Mouse (Mus musculus) kidney, postnatal 0 days (tissue): Measurements from ENCODE around the gene Nphp3. TPM values are rescaled to one million over a fixed set of nuclear protein-coding genes. Genes with fewer than 3 reads are reported as not detected.
A peak's percentile ranks its signal among the peaks of the same experiment; 100 is the strongest.

Source experiments
- ATAC-seq: fragments of 200-750 bp; cut with Nextera tagmentation; replicated peaks from 2 replicates; pipeline ENCODE4 v1.8.0; 2017; ENCODE audit warnings: low read depth, moderate number of reproducible peaks, moderate TSS enrichment, moderate library complexity; ENCODE audit not compliant: low FRiP score
- DNase-seq: peaks from one replicate; pipeline ENCODE4 v3.0.0-alpha.2; 2016; ENCODE audit warnings: low spot score
- H3K27ac ChIP-seq: fragments of 300-500 bp; sonication (generic); 2 replicates; pipeline ENCODE4 v1.5.1; 2014; ENCODE audit warnings: mild to moderate bottlenecking
- H3K27me3 ChIP-seq: fragments of 300-500 bp; sonication (generic); 2 replicates; pipeline ENCODE4 v1.6.1; 2014; ENCODE audit warnings: low read length, mixed read lengths; ENCODE audit not compliant: insufficient read depth
- H3K36me3 ChIP-seq: fragments of 300-500 bp; sonication (generic); 2 replicates; pipeline ENCODE4 v1.6.1; 2014; ENCODE audit warnings: low read length, mixed read lengths; ENCODE audit not compliant: insufficient read depth
- H3K4me1 ChIP-seq: fragments of 300-500 bp; sonication (generic); replicated peaks from 2 replicates; pipeline ENCODE4 v1.6.1; 2014; ENCODE audit warnings: antibody characterized with exemption, low read length, mixed read lengths; ENCODE audit not compliant: insufficient read depth
- H3K4me2 ChIP-seq: fragments of 300-500 bp; sonication (generic); 2 replicates; pipeline ENCODE4 v1.6.1; 2014; ENCODE audit warnings: mild to moderate bottlenecking, low read length, moderate library complexity, mixed read lengths
- H3K4me3 ChIP-seq: fragments of 300-500 bp; sonication (generic); replicated peaks from 2 replicates; pipeline ENCODE4 v1.5.1; 2014; ENCODE audit warnings: low read depth, low read length
- H3K9ac ChIP-seq: fragments of 300-500 bp; sonication (generic); 2 replicates; pipeline ENCODE4 v1.6.1; 2014; ENCODE audit warnings: low read depth, low read length
- H3K9me3 ChIP-seq: fragments of 300-500 bp; sonication (generic); replicated peaks from 2 replicates; pipeline ENCODE4 v1.6.1; 2016; ENCODE audit warnings: low read length, inconsistent platforms, mixed read lengths
- CTCF ChIP-seq: IDR thresholded peaks from 2 replicates; pipeline ENCODE4 v1.5.1; 2016; ENCODE audit warnings: antibody characterized with exemption, low read depth, mild to moderate bottlenecking, moderate library complexity
- WGBS: fragments of 180-500 bp; shearing (Covaris S2); extraction: QIAGEN DNeasy Blood & Tissue Kit; methylation state at CpG from one replicate; pipeline ENCODE4 v1.1.7; 2014; 5-methylcytosine and 5-hydroxymethylcytosine counted together
- polyA plus RNA-seq: library from polyadenylated mRNA; unstranded; fragments of >200 nt; fragmentation: Nextera tagmentation; extraction: Ambion mirVana; gene quantifications from 2 replicates; pipeline ENCODE4 v1.2.1, GENCODE M21; 2015

Gene Nphp3
- polyA plus RNA-seq, 1 experiment from 2014 or later: 3.4 TPM

DNA sequence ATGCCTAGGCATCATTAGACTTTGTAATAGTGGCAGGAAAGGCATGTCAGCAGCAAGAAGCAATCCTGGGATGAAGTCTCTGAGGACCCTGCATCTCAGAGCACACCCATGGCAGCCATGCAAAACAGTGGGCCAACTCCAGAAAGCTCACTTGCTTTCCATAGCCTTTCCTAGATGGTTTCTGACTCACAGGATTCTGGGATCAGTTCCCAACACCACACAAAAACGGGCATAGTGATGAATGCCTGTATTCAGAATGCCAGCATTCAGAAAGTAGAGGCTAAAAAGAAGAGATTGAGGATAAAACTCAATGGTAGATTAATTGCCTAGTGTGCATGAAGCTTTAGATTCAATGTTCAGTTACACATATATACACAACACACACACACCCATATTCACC is 12.2 kb downstream of the Nphp3 start:
- DNase-seq (no peak), ATAC-seq (no peak)
- Histone ChIP-seq H3K4me2 (no peak overlapping the region), H3K36me3 (peaks cover 17% of the 10 kb centered on the region), H3K27ac (no peak overlapping the region), H3K4me3 (no peak overlapping the region), H3K9me3 (no peaks in the 10 kb centered on the region), H3K27me3 (no peaks in the 10 kb centered on the region), H3K4me1 (no peaks in the 10 kb centered on the region), H3K9ac (no peak overlapping the region)
- 75% methylated on average over 1 of the region's 1 CpGs for WGBS
- no peak for TF ChIP-seq CTCF

DNA sequence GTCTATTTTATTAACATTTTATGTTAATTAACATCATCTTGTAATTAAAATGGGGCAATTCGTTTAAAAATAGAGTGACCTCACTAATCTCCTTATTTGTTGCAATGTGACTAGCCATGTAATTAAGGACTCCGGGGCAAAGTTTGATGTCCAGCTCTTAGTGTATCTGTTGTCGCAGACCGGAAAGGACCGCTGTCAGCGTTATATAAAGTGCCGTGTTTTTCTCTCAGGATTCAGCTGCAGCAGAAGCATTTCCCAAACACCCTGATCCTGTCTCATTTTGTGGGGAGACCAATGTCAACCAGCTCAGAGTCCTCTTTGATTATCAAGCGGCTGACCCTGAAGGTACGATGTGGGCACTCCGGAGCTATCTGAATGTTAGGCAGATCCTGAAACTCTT is 18.7 kb downstream of the Nphp3 start:
- ATAC-seq: no peak
- no peak overlapping the region for H3K27ac ChIP-seq
- no peak overlapping the region for H3K4me3 ChIP-seq
- H3K9ac ChIP-seq: no peak overlapping the region
- no peaks in the 10 kb centered on the region for H3K9me3 ChIP-seq
- no peaks in the 10 kb centered on the region for H3K27me3 ChIP-seq
- peaks cover 28% of the 10 kb centered on the region for H3K36me3 ChIP-seq
- no peaks in the 10 kb centered on the region for H3K4me1 ChIP-seq
- no peak for DNase-seq
- 93% methylated on average over 10 of the region's 10 CpGs for WGBS
- TF ChIP-seq CTCF: no peak
- no peak overlapping the region for H3K4me2 ChIP-seq

- DNase-seq (no peak), ATAC-seq (no peak)
- H3K9ac ChIP-seq: no peak overlapping the region
- WGBS: 98% methylated on average over 8 of the region's 8 CpGs
- no peak for TF ChIP-seq CTCF
- no peak overlapping the region for H3K27ac ChIP-seq
- H3K9me3 ChIP-seq: no peaks in the 10 kb centered on the region
- H3K4me1 ChIP-seq: no peaks in the 10 kb centered on the region
- H3K4me3 ChIP-seq: no peak overlapping the region
- no peaks in the 10 kb centered on the region for H3K27me3 ChIP-seq
- no peak overlapping the region for H3K4me2 ChIP-seq
- peaks cover 19% of the 10 kb centered on the region for H3K36me3 ChIP-seq
Observed at GRCm38 (mm10) chr9:104027186-104027585, 24.8 kb downstream of the Nphp3 start.

DNA sequence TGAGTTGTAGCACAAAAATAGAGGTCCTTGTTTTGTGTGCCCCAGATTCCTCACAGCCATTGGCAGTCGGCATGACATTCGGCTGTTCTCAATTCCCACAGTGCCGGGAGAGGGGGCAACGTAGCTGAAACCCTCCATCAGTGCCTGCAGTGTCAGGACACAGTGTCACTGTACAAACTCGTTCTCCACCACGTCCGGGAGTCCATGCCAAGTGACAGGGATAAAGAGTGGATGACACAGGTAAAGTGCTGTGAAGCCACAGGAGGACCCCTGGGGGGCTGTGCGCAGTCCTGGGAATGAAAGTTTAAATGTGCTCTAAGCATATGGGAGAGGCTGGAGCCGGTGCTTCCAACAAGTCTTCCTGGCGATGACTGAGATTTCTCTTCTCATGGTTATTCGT is 27.5 kb downstream of the Nphp3 start:
- TF ChIP-seq CTCF: no peak
- Histone ChIP-seq H3K9me3 (no peaks in the 10 kb centered on the region), H3K4me2 (no peak overlapping the region), H3K9ac (no peak overlapping the region), H3K27me3 (no peaks in the 10 kb centered on the region), H3K36me3 (peaks cover 17% of the 10 kb centered on the region), H3K27ac (no peak overlapping the region), H3K4me1 (no peaks in the 10 kb centered on the region), H3K4me3 (no peak overlapping the region)
- DNase-seq: no peak
- ATAC-seq: no peak
- 85% methylated on average over 11 of the region's 11 CpGs for WGBS

DNA sequence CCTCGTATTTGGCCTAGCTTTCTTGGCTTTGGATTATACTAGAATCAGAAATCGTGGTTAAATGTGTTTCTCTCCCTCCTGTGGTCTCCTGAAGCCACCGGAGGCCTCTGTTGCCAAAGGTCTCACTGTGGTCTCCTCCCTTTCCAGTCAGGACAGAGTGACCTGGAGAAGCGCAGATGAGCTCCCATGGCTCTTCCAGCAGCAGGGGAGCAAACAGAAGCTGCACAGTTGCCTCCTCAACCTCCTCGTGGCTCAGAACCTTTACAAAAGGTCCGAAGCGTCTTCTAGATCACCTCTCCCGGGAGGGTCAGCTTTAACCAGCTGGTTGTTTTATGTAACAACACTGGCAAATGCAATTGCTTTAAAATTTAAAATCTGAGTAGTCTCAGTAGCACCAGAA is 31.9 kb downstream of the Nphp3 start:
- Histone ChIP-seq H3K36me3 (peaks cover 29% of the 10 kb centered on the region; the same call in 1 of the 2 replicates), H3K27ac (no peak overlapping the region), H3K9ac (no peak overlapping the region), H3K4me1 (no peaks in the 10 kb centered on the region), H3K4me2 (no peak overlapping the region), H3K9me3 (no peaks in the 10 kb centered on the region), H3K4me3 (no peak overlapping the region), H3K27me3 (no peaks in the 10 kb centered on the region)
- no peak for TF ChIP-seq CTCF
- no peak for DNase-seq
- no peak for ATAC-seq
- 83% methylated on average over 8 of the region's 8 CpGs for WGBS

DNA sequence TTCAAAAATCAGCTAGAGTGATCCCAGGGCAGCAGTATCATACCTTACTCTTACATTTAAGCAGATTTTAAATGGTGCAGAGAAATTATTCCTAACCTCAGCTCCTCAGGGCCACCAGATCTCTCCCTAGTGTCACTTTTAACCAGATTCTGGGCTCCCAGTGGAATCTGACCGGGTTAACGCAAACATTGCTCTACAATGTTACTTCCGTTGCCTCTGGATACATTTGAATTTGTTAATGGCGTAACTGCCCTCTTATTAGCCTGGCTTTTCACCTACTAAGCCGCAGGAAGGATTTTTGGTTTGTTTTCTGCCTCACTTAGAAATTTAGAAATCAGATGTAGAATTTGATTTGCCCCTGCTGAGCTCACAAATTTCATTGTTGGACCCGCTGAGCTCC is 32.4 kb downstream of the Nphp3 start:
- Histone ChIP-seq H3K4me1 (no peaks in the 10 kb centered on the region), H3K4me3 (no peak overlapping the region), H3K27me3 (no peaks in the 10 kb centered on the region), H3K36me3 (peaks cover 28% of the 10 kb centered on the region; the same call in 1 of the 2 replicates), H3K9ac (no peak overlapping the region), H3K4me2 (no peak overlapping the region), H3K27ac (no peak overlapping the region), H3K9me3 (no peaks in the 10 kb centered on the region)
- DNase-seq: no peak
- ATAC-seq: no peak
- TF ChIP-seq CTCF: no peak
- 80% methylated on average over 6 of the region's 6 CpGs for WGBS

GRCm38 (mm10) chr9:104035261-104036015 is 33.1 kb downstream of the Nphp3 start:
- no peaks in the 10 kb centered on the region for H3K9me3 ChIP-seq
- 53% methylated on average over 24 of the region's 24 CpGs for WGBS
- no peaks in the 10 kb centered on the region for H3K27me3 ChIP-seq
- H3K9ac ChIP-seq: no peak overlapping the region
- peaks cover 25% of the 10 kb centered on the region; the same call in 1 of the 2 replicates for H3K36me3 ChIP-seq
- no peak overlapping the region for H3K4me3 ChIP-seq
- TF ChIP-seq CTCF: peak; percentile 80
- H3K27ac ChIP-seq: no peak overlapping the region
- peak; percentile 83 for DNase-seq
- H3K4me2 ChIP-seq: no peak overlapping the region
- no peak; the same call in 1 of the 2 replicates for ATAC-seq
- H3K4me1 ChIP-seq: no peaks in the 10 kb centered on the region
